Mouse (Mus musculus) layer of hippocampus, adult 2 months (tissue): ENCODE data around the gene Plpp7. TPM values are rescaled to one million over a fixed set of nuclear protein-coding genes. Genes with fewer than 3 reads are reported as not detected.

ENCODE experiments used
- DNase-seq, 2 experiments: peaks; one replicate each; pipeline ENCODE4 v3.0.0; 2022; ENCODE audit warnings: low spot score in 2 of 2
- H3K27ac ChIP-seq: fragments of 200-600 bp; 2 replicates; pipeline ENCODE4 v1.8.1; 2022
- H3K4me3 ChIP-seq: fragments of 200-600 bp; 2 replicates; pipeline ENCODE4 v1.8.1; 2022; ENCODE audit warnings: mild to moderate bottlenecking
- CTCF ChIP-seq: fragments of 200-600 bp; conservative IDR thresholded peaks from 2 replicates; pipeline ENCODE4 v1.8.1; 2022; ENCODE audit warnings: antibody characterized with exemption, mild to moderate bottlenecking, moderate library complexity
- total RNA-seq, 2 experiments: library from RNA; stranded (reverse); gene quantifications; 2 replicates each; pipeline ENCODE4 v1.2.3; 2021

Plpp7 gene
- total RNA-seq, 2 experiments from 2014 or later, result 20.2 to 21.8 TPM

GRCm38 (mm10) chr2:32090145-32090544 lies 5.2 kb upstream of the Plpp7 start:
- Histone ChIP-seq H3K27ac (no peak overlapping the region), H3K4me3 (no peak overlapping the region)
- no peak for TF ChIP-seq CTCF
- no peak for DNase-seq

- Histone ChIP-seq H3K27ac (no peak overlapping the region), H3K4me3 (no peak overlapping the region)
- no peak for DNase-seq
- TF ChIP-seq CTCF, result no peak
These were observed 3.4 kb upstream of the Plpp7 start for GRCm38 (mm10) chr2:32091956-32092355.

- Histone ChIP-seq H3K27ac (peak overlapping the region; percentile 53), H3K4me3 (no peak overlapping the region)
- DNase-seq, result no peak
- TF ChIP-seq CTCF, result no peak
These were observed 1.2 kb upstream of the Plpp7 start for GRCm38 (mm10) chr2:32094001-32094707.

GRCm38 (mm10) chr2:32096122-32096420 lies 743 bp downstream of the Plpp7 start:
- no peak for DNase-seq
- no peak for TF ChIP-seq CTCF
- Histone ChIP-seq H3K4me3 (peak overlapping the region; percentile 69), H3K27ac (peak overlapping the region; percentile 94)

GRCm38 (mm10) chr2:32102944-32103343 lies 7.6 kb downstream of the Plpp7 start:
- DNase-seq, result no peak

DNA sequence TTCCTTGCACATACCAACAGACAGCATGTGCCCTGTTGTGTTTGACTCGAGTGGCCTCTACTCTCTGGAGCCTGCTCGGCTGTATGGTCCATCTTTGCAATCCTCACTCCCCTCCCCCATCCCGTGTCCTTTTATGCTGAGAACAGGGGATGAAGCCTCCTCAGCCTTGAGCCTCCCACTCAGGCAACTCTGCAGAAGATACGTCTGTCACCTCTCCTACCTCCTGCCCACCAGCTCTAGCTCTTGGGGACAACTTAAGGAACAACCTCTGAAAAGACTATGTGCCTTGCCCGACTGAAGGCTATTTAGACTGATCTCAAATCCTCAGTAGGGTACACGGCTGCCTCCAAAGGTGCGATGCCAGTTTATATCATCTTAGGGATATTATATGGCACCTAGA lies 8.2 kb downstream of the Plpp7 start:
- TF ChIP-seq CTCF, result no peak
- Histone ChIP-seq H3K27ac (peak overlapping the region; percentile 50), H3K4me3 (no peak overlapping the region)
- DNase-seq, result no peak

More at GRCm38 (mm10) chr2:32102944-32103343, 7.6 kb downstream of the Plpp7 start:
- Histone ChIP-seq H3K27ac (no peak overlapping the region), H3K4me3 (no peak overlapping the region)
- TF ChIP-seq CTCF, result no peak

DNA sequence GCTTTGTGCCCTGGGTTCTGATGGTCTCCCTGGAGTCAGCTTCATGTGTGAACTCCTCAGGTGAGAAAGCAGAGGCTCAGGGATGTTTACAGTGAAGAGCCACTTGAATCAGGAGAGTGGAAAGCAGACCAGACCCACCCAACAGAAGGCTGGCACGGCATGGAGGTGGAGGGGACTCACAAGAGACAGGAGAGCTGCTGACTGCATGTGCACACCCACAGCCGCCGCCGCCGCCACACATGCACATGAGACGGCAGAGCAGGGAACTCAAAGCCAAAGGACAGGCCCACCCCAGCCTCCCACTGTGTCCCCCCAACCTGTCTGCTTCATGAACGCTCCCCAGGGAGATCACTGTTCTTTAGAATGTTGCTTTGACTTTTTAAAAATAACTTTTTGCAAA lies 8.8 kb downstream of the Plpp7 start:
- peak in 1 of 2 experiments; percentile 41 for DNase-seq
- TF ChIP-seq CTCF, result no peak
- Histone ChIP-seq H3K4me3 (no peak overlapping the region), H3K27ac (peak overlapping the region; percentile 50)

- TF ChIP-seq CTCF, result no peak
- Histone ChIP-seq H3K4me3 (no peak overlapping the region), H3K27ac (peak overlapping the region; percentile 23; the same call in 1 of the 2 replicates)
- no peak for DNase-seq
These were observed 10.0 kb downstream of the Plpp7 start for GRCm38 (mm10) chr2:32105117-32105913.

GRCm38 (mm10) chr2:32105930-32106329 lies 10.6 kb downstream of the Plpp7 start:
- TF ChIP-seq CTCF, result no peak
- no peak overlapping the region for H3K27ac ChIP-seq
- no peak for DNase-seq
- H3K4me3 ChIP-seq, result no peak overlapping the region

- DNase-seq, result no peak
- TF ChIP-seq CTCF, result no peak
- no peak overlapping the region for H3K27ac ChIP-seq
- no peak overlapping the region for H3K4me3 ChIP-seq
These were observed 15.9 kb downstream of the Plpp7 start for GRCm38 (mm10) chr2:32111268-32111667.

- no peak for TF ChIP-seq CTCF
- no peak for DNase-seq
- Histone ChIP-seq H3K4me3 (no peak overlapping the region), H3K27ac (peak overlapping the region; percentile 43; the same call in 1 of the 2 replicates)
These were observed 17.2 kb downstream of the Plpp7 start for GRCm38 (mm10) chr2:32112548-32112947.

DNA sequence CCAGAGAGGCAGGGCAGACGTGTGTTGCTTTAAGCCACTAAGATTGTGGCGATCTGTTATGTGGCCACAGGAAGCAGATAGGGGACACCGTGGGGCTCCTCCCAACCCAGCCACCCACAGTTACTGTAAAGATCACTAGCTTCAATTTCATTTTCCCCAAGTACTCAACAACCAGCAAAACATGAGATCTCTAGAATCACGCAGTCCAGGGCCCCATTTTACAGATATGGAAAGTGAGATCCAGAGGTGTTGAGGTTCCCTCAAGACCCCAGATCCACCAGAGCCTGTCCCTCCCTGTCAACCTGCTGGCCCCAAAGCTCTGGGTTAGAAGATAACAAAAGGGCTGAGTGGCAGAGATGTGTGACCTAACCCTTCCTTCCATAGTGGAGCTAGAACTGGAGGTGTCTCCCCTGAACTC lies 20.5 kb downstream of the Plpp7 start:
- Histone ChIP-seq H3K4me3 (no peak overlapping the region), H3K27ac (no peak overlapping the region)
- no peak for DNase-seq
- TF ChIP-seq CTCF, result no peak

- no peak for DNase-seq
- Histone ChIP-seq H3K27ac (no peak overlapping the region), H3K4me3 (no peak overlapping the region)
- TF ChIP-seq CTCF, result no peak
These were observed 24.7 kb downstream of the Plpp7 start for GRCm38 (mm10) chr2:32119802-32120750.
